Mouse (Mus musculus): ENCODE results near the gene Tlr2. TPM values are rescaled to one million over a fixed set of nuclear protein-coding genes. Genes with fewer than 3 reads are reported as not detected.

Tlr2 gene
- polyA plus RNA-seq, 1 experiment from 2014 or later: 0.68 TPM

Other genes starting within 250 kb of the Tlr2 start
- 53.0 and 64.3 TPM in 2 replicates for gene Sfrp2, start 75.4 kb downstream of the Tlr2 start, polyA plus RNA-seq (2015; fragmentation: Nextera tagmentation; extraction: Ambion mirVana)
- gene Tmem131l, start 198.4 kb upstream of the Tlr2 start, polyA plus RNA-seq (2015; fragmentation: Nextera tagmentation; extraction: Ambion mirVana): 125 and 139 TPM in 2 replicates